Mouse (Mus musculus): ENCODE results near the gene Slc10a1. TPM values are rescaled to one million over a fixed set of nuclear protein-coding genes. Genes with fewer than 3 reads are reported as not detected.

The Slc10a1 gene
- polyA plus RNA-seq, 1 experiment: not detected

- Histone ChIP-seq H3K4me1 (ENCODE audit: control insufficient read depth) (peaks cover 55% of the 10 kb centered on the region), H3K27me3 (ENCODE audit: control insufficient read depth) (no peaks in the 10 kb centered on the region), H3K36me3 (ENCODE audit: control insufficient read depth) (peaks cover 17% of the 10 kb centered on the region), H3K4me3 (replicated peaks) (no peak overlapping the region), H3K9me3 (ENCODE audit: control insufficient read depth, low read length) (peaks cover 9% of the 10 kb centered on the region)
- TF ChIP-seq TAL1 (IDR thresholded peaks at IDR 0.05; ENCODE audit: low read length) (no peak), GATA1 (IDR thresholded peaks at IDR 0.05; ENCODE audit: low read length) (no peak)
These were observed 29.9 kb downstream of the Slc10a1 start for GRCm38 (mm10) chr12:80938642-80939041.

- Histone ChIP-seq H3K4me1 (ENCODE audit: control insufficient read depth) (peaks cover 44% of the 10 kb centered on the region), H3K4me3 (replicated peaks) (no peak overlapping the region), H3K27me3 (ENCODE audit: control insufficient read depth) (no peaks in the 10 kb centered on the region), H3K9me3 (ENCODE audit: control insufficient read depth, low read length) (peaks cover 9% of the 10 kb centered on the region), H3K36me3 (ENCODE audit: control insufficient read depth) (peaks cover 13% of the 10 kb centered on the region)
- TF ChIP-seq GATA1 (IDR thresholded peaks at IDR 0.05; ENCODE audit: low read length) (no peak), TAL1 (IDR thresholded peaks at IDR 0.05; ENCODE audit: low read length) (no peak)
These were observed 31.0 kb downstream of the Slc10a1 start for GRCm38 (mm10) chr12:80937331-80938029.

- H3K9me3 ChIP-seq (ENCODE audit: control insufficient read depth, low read length): peaks cover 6% of the 10 kb centered on the region
- H3K4me1 ChIP-seq (ENCODE audit: control insufficient read depth): peaks cover 37% of the 10 kb centered on the region
- H3K36me3 ChIP-seq (ENCODE audit: control insufficient read depth): peaks cover 6% of the 10 kb centered on the region
- H3K4me3 ChIP-seq (replicated peaks): no peak overlapping the region
- TF ChIP-seq TAL1 (IDR thresholded peaks at IDR 0.05; ENCODE audit: low read length) (no peak), GATA1 (IDR thresholded peaks at IDR 0.05; ENCODE audit: low read length) (no peak)
- no peaks in the 10 kb centered on the region for H3K27me3 ChIP-seq (ENCODE audit: control insufficient read depth)
These were observed 31.8 kb downstream of the Slc10a1 start for GRCm38 (mm10) chr12:80936751-80937150.

GRCm38 (mm10) chr12:80932865-80933264 lies 35.6 kb downstream of the Slc10a1 start:
- Histone ChIP-seq H3K4me1 (ENCODE audit: control insufficient read depth) (peaks cover 35% of the 10 kb centered on the region), H3K9me3 (ENCODE audit: control insufficient read depth, low read length) (no peaks in the 10 kb centered on the region), H3K4me3 (replicated peaks) (no peak overlapping the region), H3K36me3 (ENCODE audit: control insufficient read depth) (no peaks in the 10 kb centered on the region), H3K27me3 (ENCODE audit: control insufficient read depth) (no peaks in the 10 kb centered on the region)
- TF ChIP-seq GATA1 (IDR thresholded peaks at IDR 0.05; ENCODE audit: low read length) (no peak), TAL1 (IDR thresholded peaks at IDR 0.05; ENCODE audit: low read length) (no peak)

- Histone ChIP-seq H3K27me3 (ENCODE audit: control insufficient read depth) (no peaks in the 10 kb centered on the region), H3K36me3 (ENCODE audit: control insufficient read depth) (no peaks in the 10 kb centered on the region), H3K4me1 (ENCODE audit: control insufficient read depth) (peaks cover 41% of the 10 kb centered on the region), H3K9me3 (ENCODE audit: control insufficient read depth, low read length) (no peaks in the 10 kb centered on the region), H3K4me3 (replicated peaks) (no peak overlapping the region)
- TF ChIP-seq TAL1 (IDR thresholded peaks at IDR 0.05; ENCODE audit: low read length) (no peak), GATA1 (IDR thresholded peaks at IDR 0.05; ENCODE audit: low read length) (no peak)
These were observed 36.9 kb downstream of the Slc10a1 start for GRCm38 (mm10) chr12:80931402-80932140.

- H3K36me3 ChIP-seq (ENCODE audit: control insufficient read depth): no peaks in the 10 kb centered on the region
- H3K27me3 ChIP-seq (ENCODE audit: control insufficient read depth): no peaks in the 10 kb centered on the region
- no peaks in the 10 kb centered on the region for H3K9me3 ChIP-seq (ENCODE audit: control insufficient read depth, low read length)
- H3K4me1 ChIP-seq (ENCODE audit: control insufficient read depth): peaks cover 50% of the 10 kb centered on the region
- no peak overlapping the region for H3K4me3 ChIP-seq (replicated peaks)
- peak; percentile 64; the same call in 1 of the 2 replicates for TF ChIP-seq GATA1 (IDR thresholded peaks at IDR 0.05; ENCODE audit: low read length)
- TF ChIP-seq TAL1 (IDR thresholded peaks at IDR 0.05; ENCODE audit: low read length): peak; percentile 76
These were observed 38.4 kb downstream of the Slc10a1 start for GRCm38 (mm10) chr12:80930141-80930540.

- H3K36me3 ChIP-seq (ENCODE audit: control insufficient read depth): no peaks in the 10 kb centered on the region
- H3K27me3 ChIP-seq (ENCODE audit: control insufficient read depth): peaks cover 9% of the 10 kb centered on the region
- no peak overlapping the region for H3K4me3 ChIP-seq (replicated peaks)
- no peaks in the 10 kb centered on the region for H3K9me3 ChIP-seq (ENCODE audit: control insufficient read depth, low read length)
- TF ChIP-seq TAL1 (IDR thresholded peaks at IDR 0.05; ENCODE audit: low read length) (no peak), GATA1 (IDR thresholded peaks at IDR 0.05; ENCODE audit: low read length) (no peak)
- peaks cover 50% of the 10 kb centered on the region for H3K4me1 ChIP-seq (ENCODE audit: control insufficient read depth)
These were observed 39.6 kb downstream of the Slc10a1 start for GRCm38 (mm10) chr12:80928881-80929280.

GRCm38 (mm10) chr12:80927518-80927917 lies 41.0 kb downstream of the Slc10a1 start:
- H3K27me3 ChIP-seq (ENCODE audit: control insufficient read depth): peaks cover 22% of the 10 kb centered on the region
- H3K9me3 ChIP-seq (ENCODE audit: control insufficient read depth, low read length): no peaks in the 10 kb centered on the region
- no peak for TF ChIP-seq GATA1 (IDR thresholded peaks at IDR 0.05; ENCODE audit: low read length)
- TF ChIP-seq TAL1 (IDR thresholded peaks at IDR 0.05; ENCODE audit: low read length): no peak
- no peak overlapping the region for H3K4me3 ChIP-seq (replicated peaks)
- H3K4me1 ChIP-seq (ENCODE audit: control insufficient read depth): peaks cover 53% of the 10 kb centered on the region
- no peaks in the 10 kb centered on the region for H3K36me3 ChIP-seq (ENCODE audit: control insufficient read depth)

GRCm38 (mm10) chr12:80926550-80926949 lies 42.0 kb downstream of the Slc10a1 start:
- TF ChIP-seq GATA1 (IDR thresholded peaks at IDR 0.05; ENCODE audit: low read length) (no peak), TAL1 (IDR thresholded peaks at IDR 0.05; ENCODE audit: low read length) (no peak)
- H3K4me3 ChIP-seq (replicated peaks): no peak overlapping the region
- H3K9me3 ChIP-seq (ENCODE audit: control insufficient read depth, low read length): no peaks in the 10 kb centered on the region
- H3K27me3 ChIP-seq (ENCODE audit: control insufficient read depth): peaks cover 32% of the 10 kb centered on the region
- no peaks in the 10 kb centered on the region for H3K36me3 ChIP-seq (ENCODE audit: control insufficient read depth)
- peaks cover 52% of the 10 kb centered on the region for H3K4me1 ChIP-seq (ENCODE audit: control insufficient read depth)
